Mouse (Mus musculus) thymus, postnatal 36 days (tissue): ENCODE measurements around the gene Ear14.

Experiments used
- DNase-seq, 2 experiments: peaks; one replicate each; pipeline ENCODE4 v3.0.0; 2022; ENCODE audit warnings: mixed read lengths in 2 of 2

The Ear14 gene

DNA sequence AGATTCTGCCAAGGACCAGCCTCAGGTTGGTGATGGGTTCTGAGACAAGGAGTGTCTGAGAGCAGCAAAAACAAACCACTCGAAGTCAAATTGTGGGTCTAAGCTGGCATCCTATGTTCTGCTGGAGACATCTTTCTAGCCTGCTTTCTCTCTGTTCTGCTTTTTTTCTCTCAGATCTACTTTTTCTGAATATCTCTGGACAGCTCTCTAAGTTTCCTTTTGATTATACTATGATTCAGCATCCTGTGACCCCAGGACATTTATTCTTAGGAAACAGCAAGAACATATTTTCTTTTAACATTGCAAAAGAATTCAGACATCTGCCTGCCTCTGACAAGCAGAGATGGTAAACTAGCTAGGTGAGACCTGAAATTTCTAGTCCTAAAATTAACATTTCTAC is 50.4 kb downstream of the Ear14 start:
- DNase-seq, result no peak
